Mouse (Mus musculus): ENCODE measurements around the gene Bmpr1a. TPM values are rescaled to one million over a fixed set of nuclear protein-coding genes. Genes with fewer than 3 reads are reported as not detected.

Bmpr1a gene
- total RNA-seq, 2 experiments from 2014 or later: 31.0 to 35.9 TPM

DNA sequence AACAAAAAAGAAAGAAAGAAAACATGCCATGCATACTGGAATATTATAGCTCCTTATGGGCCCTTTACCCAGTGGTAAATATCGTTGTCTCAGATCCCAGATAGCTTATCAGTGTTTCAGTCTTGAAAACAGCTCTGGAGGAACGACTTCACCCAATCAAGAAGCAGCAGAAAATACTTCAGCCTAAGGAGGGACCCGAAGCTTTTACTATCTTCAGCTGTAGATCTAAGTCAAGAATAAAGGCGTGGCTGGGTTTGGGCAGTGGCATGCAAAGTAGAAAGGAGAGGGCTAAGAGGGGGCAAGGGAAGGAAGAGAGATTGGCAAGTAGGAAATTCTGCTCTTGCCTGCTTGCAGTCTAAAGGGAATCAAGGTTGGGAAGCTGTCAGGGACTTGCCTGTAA is 141.0 kb downstream of the Bmpr1a start:
- no peak for TF ChIP-seq CTCF (IDR thresholded peaks at IDR 0.05)
- DNase-seq (ENCODE audit: extremely low spot score in 1 of 2, low spot score in 2 of 2): no peak
- intact Hi-C loops (cut with DNase I): loop anchor here (2.0 to 10.0 kb wide), 3 partner anchors 50 to 413 kb away; partner anchors contain the start of genes Glud1 and Shld2
- Histone ChIP-seq H3K4me3 (no peak overlapping the region), H3K27ac (no peak overlapping the region)

Other genes with a start within 250 kb of the Bmpr1a start
- gene Shld2, start 192.8 kb downstream of the Bmpr1a start, total RNA-seq (2021): 10 to 100 TPM; 10.5 to 11.5 TPM
- gene Glud1, start 192.6 kb downstream of the Bmpr1a start, total RNA-seq (2021): 100 to 1,000 TPM; 281 to 285 TPM
- gene Fam25c, start 147.9 kb downstream of the Bmpr1a start, total RNA-seq (2021): not detected
- 1 to 10 TPM; 3.0 to 3.9 TPM for gene Sncg, start 128.6 kb downstream of the Bmpr1a start, total RNA-seq (2021)
- 1 to 10 TPM; 4.4 to 5.8 TPM for gene Mmrn2, start 127.9 kb downstream of the Bmpr1a start, total RNA-seq (2021)
- gene 9230112D13Rik, start 19.5 kb upstream of the Bmpr1a start, total RNA-seq (2021): not detected
- 1 to 10 TPM; 2.5 to 2.6 TPM for gene Ldb3, start 85.3 kb upstream of the Bmpr1a start, total RNA-seq (2021)
- gene Opn4, start 96.8 kb upstream of the Bmpr1a start, total RNA-seq (2021): not detected
- 10 to 100 TPM; 46.2 to 46.4 TPM for gene Wapl, start 170.6 kb upstream of the Bmpr1a start, total RNA-seq (2021)